Mouse (Mus musculus) lung, postnatal 0 days (tissue): ENCODE data around the gene Gm4737.

Source experiments
- CTCF ChIP-seq: IDR thresholded peaks from 2 replicates; pipeline ENCODE4 v1.5.1; 2016; ENCODE audit warnings: antibody characterized with exemption, mild to moderate bottlenecking
- EP300 ChIP-seq: IDR thresholded peaks from 2 replicates; pipeline ENCODE4 v1.6.1; 2016; ENCODE audit warnings: antibody characterized with exemption, mild to moderate bottlenecking, control low read depth

DNA sequence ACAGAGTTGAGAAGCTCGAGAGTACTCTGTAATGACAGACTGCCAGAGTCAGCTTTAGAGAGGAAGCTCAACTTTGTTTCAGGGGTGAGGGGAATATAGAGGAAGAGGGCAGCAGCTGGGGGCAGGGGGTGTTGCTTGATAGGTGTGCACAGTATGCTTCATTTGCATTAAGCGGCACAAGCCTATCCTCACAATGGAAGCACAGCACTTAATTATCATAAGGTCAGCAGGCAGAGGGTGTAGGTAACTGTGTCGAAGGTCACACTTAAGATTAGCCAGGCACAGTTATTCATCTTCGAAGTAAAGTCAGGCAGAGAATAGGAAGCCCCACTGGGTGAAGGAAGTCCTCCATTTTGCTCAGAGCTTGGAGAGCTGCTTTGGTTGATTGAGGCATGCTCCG, 28.2 kb upstream of the Gm4737 start:
- TF ChIP-seq EP300 (no peak), CTCF (no peak)
